Mouse (Mus musculus) macrophage (primary cell): ENCODE data around the gene Fhod1. TPM values are rescaled to one million over a fixed set of nuclear protein-coding genes. Genes with fewer than 3 reads are reported as not detected.
A peak's percentile ranks its signal among the peaks of the same experiment; 100 is the strongest.

ENCODE experiments used
- H3K27ac ChIP-seq: fragments of 350-480 bp; formaldehyde crosslinking; 2 replicates; pipeline ENCODE4 v1.9.0; 2021
- H3K36me3 ChIP-seq: fragments of 350-480 bp; formaldehyde crosslinking; 2 replicates; pipeline ENCODE4 v1.9.0; 2021; ENCODE audit errors: inconsistent target
- H3K4me3 ChIP-seq: fragments of 350-480 bp; formaldehyde crosslinking; 2 replicates; pipeline ENCODE4 v1.9.0; 2021; ENCODE audit errors: inconsistent target
- H3K79me2 ChIP-seq: fragments of 350-480 bp; formaldehyde crosslinking; 2 replicates; pipeline ENCODE4 v1.9.0; 2021; ENCODE audit errors: inconsistent target
- WGBS: methylation state at CpG from one replicate; pipeline ENCODE4 v1.1.7; 2026; ENCODE audit warnings: inconsistent platforms; ENCODE audit not compliant: missing documents; 5-methylcytosine and 5-hydroxymethylcytosine counted together
- polyA plus RNA-seq: library from polyadenylated mRNA; stranded (reverse); fragments of 250-400 nt; gene quantifications from 3 replicates; pipeline ENCODE4 v1.2.4, GENCODE M21; 2018; ENCODE audit warnings: inconsistent platforms

The Fhod1 gene
- polyA plus RNA-seq, 1 experiment from 2014 or later = 5.6 TPM

DNA sequence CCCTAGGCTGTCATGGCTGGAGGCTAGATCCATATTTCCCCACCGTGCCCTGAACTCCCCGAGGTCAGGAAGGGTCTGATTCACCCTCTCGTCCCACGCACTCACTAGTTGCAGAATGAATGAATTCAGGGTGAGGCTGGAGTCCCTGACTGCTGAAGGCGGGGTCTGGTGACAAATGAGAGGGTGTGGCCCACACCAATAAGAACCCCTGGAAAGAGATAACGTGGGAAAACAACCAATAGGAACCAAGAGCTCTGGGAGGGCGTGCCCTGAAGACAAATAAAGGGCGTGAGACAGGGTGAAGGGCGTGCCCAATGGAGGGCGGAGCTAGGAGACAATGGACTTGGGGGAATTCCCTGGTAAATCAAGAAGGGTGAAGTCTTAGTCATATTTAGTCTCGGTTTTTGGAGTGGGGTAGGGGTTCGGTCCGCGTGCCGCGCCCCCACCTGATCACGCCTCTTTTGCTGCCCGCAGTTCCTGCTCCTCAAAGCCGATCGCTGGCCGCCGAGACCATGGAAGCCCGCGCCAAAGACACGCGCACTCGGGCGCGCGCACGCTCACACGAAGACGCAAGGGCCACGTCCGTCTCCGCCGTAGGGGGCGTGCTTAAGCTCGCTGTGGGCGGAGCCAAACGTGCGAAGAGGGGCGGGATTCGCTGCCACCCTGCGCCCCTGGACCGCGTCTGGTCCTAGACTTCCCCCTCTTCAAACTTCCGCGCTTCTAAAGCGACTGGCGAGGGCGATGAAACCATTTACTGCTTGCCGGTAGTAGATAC lies 58.6 kb downstream of the Fhod1 start:
- peak overlapping the region; percentile 43 for H3K4me3 ChIP-seq
- peak overlapping the region; percentile 32; the same call in 1 of the 2 replicates for H3K27ac ChIP-seq
- under 1% methylated on average over 53 of the region's 53 CpGs for WGBS
- no peaks in the 10 kb centered on the region for H3K79me2 ChIP-seq
- no peaks in the 10 kb centered on the region for H3K36me3 ChIP-seq

DNA sequence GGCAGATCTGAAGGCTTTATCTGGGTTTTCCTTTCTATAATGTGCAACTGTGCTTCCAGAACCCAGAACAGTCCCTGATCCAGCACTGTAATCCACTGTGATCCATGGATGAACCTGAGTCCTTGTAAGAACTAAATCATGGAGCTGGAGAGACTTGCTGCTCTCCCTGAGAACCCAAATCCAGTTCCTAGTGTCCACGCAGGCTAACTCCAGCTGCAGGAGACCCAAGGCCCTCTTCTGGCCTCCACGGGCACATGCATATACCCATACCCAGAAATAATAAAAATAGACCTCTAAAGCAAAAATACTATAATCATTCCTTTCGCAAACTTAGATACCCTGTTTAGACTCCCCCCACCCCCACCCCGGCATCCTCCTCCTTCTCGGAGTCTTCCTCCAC lies 59.5 kb downstream of the Fhod1 start:
- Histone ChIP-seq H3K27ac (no peak overlapping the region), H3K36me3 (no peaks in the 10 kb centered on the region), H3K79me2 (no peaks in the 10 kb centered on the region), H3K4me3 (no peak overlapping the region)
- WGBS = 88% methylated on average over 5 of the region's 5 CpGs

DNA sequence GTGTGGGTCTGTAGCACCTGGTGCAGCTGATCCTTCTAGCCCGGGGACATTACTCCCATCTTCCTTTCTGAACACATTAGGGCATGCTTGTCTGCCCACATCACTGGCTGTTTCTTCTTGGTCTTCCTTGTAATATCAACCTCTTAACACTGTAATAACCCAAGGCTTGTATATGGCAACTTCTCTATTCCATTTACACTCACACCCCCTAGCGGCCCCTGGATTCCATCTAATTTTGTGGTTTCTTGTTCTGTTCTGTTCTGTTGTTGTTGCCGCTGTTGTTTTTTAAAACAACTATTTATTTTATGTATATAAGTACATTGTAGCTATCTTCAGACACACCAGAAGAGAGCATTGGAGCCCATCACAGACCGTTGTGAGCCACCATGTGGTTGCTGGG lies 60.8 kb downstream of the Fhod1 start:
- Histone ChIP-seq H3K27ac (no peak overlapping the region), H3K4me3 (no peak overlapping the region), H3K36me3 (no peaks in the 10 kb centered on the region), H3K79me2 (no peaks in the 10 kb centered on the region)
- WGBS = 86% methylated on average over 4 of the region's 4 CpGs

DNA sequence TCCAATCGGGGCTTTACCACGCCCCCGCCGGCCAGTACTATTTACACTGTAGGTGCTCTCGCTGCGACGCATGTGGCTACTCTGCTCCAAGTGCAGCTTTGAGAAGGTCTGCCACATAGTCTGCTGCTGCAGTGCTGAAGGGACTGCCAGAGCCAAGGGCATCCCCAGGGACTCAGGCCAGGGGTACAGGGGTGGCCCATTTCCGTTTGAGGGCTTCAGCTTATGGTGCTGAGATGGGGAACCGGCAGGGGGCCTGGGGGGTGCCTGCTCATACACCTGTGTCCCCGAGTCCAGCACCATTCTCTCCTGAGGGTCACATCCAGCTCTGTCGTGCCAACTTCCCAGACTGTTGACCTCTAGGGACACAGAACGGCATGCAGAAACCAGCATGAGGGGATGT lies 62.2 kb downstream of the Fhod1 start:
- Histone ChIP-seq H3K36me3 (no peaks in the 10 kb centered on the region), H3K27ac (no peak overlapping the region), H3K4me3 (no peak overlapping the region), H3K79me2 (no peaks in the 10 kb centered on the region)
- 91% methylated on average over 12 of the region's 12 CpGs for WGBS

DNA sequence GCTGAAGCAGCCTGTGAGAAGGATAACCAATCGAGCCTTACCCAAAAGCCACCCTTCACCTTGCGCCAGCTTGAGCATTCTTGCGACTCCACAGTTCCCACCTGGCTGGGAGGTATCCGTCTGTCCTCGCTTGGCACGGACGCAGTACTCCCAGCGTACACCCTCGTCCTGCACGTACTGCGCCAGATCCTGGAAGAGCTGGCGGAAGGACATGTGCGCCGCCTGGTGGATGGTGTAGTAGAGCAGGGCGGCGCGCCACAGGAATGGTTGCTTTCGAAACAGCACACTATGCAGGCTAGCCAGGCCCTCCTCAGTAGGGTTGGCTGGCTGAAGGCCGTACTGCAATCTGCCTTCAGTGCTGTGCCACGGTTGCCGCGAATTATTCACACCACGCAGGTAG lies 64.7 kb downstream of the Fhod1 start:
- Histone ChIP-seq H3K79me2 (no peaks in the 10 kb centered on the region), H3K4me3 (no peak overlapping the region), H3K36me3 (no peaks in the 10 kb centered on the region), H3K27ac (no peak overlapping the region)
- 64% methylated on average over 23 of the region's 23 CpGs for WGBS

DNA sequence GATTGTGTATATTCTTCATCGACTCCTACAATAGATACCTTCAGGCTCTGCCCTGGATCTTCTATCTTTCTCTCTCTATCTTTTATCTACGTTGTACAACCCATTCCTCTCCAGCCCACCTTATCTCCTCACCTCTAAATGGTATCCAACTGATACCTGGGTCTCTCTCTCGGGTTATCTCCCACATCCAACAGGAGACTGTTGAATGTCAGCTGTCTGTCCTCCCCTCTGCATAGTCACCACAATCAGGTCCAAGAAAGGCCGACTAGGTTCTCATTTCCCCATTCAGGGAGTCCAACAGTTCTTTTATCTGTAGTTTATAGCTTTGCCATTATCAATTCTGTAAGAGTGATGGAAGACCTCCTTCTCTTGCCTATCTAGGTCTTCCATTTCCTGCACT lies 65.5 kb downstream of the Fhod1 start:
- Histone ChIP-seq H3K36me3 (no peaks in the 10 kb centered on the region), H3K27ac (no peak overlapping the region), H3K4me3 (no peak overlapping the region), H3K79me2 (no peaks in the 10 kb centered on the region)
- WGBS = 89% methylated on average over 4 of the region's 4 CpGs

DNA sequence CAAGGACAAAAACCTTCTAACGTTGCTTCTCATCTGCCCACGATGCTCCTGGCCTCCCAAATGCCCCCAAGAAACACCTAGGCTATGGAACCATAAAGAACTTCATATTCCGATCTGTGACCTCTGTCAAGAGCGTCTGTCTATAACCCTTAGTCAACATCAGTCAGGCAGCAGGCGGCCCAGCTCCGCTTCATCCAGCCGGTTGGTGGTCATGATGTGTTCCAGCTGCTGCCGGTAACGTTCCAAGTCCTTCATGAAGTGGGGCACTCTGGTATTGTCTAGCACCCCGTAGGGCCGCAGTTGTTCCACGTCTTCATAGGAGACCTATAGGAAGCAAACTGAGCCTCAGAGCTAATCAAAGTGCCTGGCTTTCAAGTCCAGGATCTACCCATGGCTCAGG lies 65.9 kb downstream of the Fhod1 start:
- H3K36me3 ChIP-seq = no peaks in the 10 kb centered on the region
- H3K27ac ChIP-seq = no peak overlapping the region
- H3K79me2 ChIP-seq = no peaks in the 10 kb centered on the region
- H3K4me3 ChIP-seq = no peak overlapping the region
- 96% methylated on average over 12 of the region's 12 CpGs for WGBS

DNA sequence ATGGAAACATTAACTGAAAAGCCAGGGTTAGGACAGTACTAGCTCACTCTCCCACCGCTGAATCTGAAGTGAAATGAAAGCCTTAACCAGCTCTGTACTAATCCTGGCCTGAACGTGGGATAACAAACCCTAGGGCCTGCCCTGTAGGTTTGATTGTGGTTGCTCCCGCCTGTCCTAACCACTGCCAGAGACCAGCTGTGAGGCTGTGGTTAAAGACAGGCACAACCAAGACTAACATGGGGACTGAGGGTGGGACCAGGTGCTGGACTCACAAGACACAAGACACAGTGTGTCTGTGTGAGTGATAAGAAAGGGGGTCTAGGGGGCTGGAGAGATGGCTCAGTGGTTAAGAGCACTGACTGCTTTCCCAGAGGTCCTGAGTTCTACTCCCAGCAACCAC lies 67.2 kb downstream of the Fhod1 start:
- WGBS = 71% methylated on average over 3 of the region's 3 CpGs
- Histone ChIP-seq H3K36me3 (no peaks in the 10 kb centered on the region), H3K79me2 (no peaks in the 10 kb centered on the region), H3K27ac (no peak overlapping the region), H3K4me3 (no peak overlapping the region)

Other genes starting within 250 kb of the Fhod1 start
- gene Ces4a, start 216.2 kb downstream of the Fhod1 start, polyA plus RNA-seq = not detected in 3 replicates
- gene Cbfb, start 177.3 kb downstream of the Fhod1 start, polyA plus RNA-seq = 59.1 to 125 TPM (median 65.1 TPM) in 3 replicates
- 15.2 to 26.7 TPM (median 16.3 TPM) in 3 replicates for gene D230025D16Rik, start 122.8 kb downstream of the Fhod1 start, polyA plus RNA-seq
- gene B3gnt9, start 92.8 kb downstream of the Fhod1 start, polyA plus RNA-seq = 1.8 to 2.8 TPM (median 2.4 TPM) in 3 replicates
- gene Tradd, start 83.3 kb downstream of the Fhod1 start, polyA plus RNA-seq = 8.4 to 20.0 TPM (median 19.9 TPM) in 3 replicates
- 2.1 to 7.5 TPM (median 3.9 TPM) in 3 replicates for gene Fbxl8, start 83.3 kb downstream of the Fhod1 start, polyA plus RNA-seq
- 2.9 to 8.0 TPM (median 3.4 TPM) in 3 replicates for gene Hsf4, start 78.2 kb downstream of the Fhod1 start, polyA plus RNA-seq
- gene Nol3, start 71.8 kb downstream of the Fhod1 start, polyA plus RNA-seq = 0.16 to 0.77 TPM (median 0.73 TPM) in 3 replicates
- 0.79 to 3.9 TPM (median 1.5 TPM) in 3 replicates for gene 4931428F04Rik, start 58.1 kb downstream of the Fhod1 start, polyA plus RNA-seq
- 0.19 to 0.32 TPM in 2 of 3 replicates, not detected in the other for gene Exoc3l, start 51.9 kb downstream of the Fhod1 start, polyA plus RNA-seq
- 30.2 to 47.0 TPM (median 34.1 TPM) in 3 replicates for gene E2f4, start 50.3 kb downstream of the Fhod1 start, polyA plus RNA-seq
- 0.29 to 0.43 TPM (median 0.33 TPM) in 3 replicates for gene Elmo3, start 42.4 kb downstream of the Fhod1 start, polyA plus RNA-seq
- gene Lrrc29, start 21.7 kb downstream of the Fhod1 start, polyA plus RNA-seq = 0.63 to 1.4 TPM (median 0.77 TPM) in 3 replicates
- gene Tmem208, start 21.6 kb downstream of the Fhod1 start, polyA plus RNA-seq = 19.5 to 78.9 TPM (median 58.8 TPM) in 3 replicates
- gene Slc9a5, start 890 bp upstream of the Fhod1 start, polyA plus RNA-seq = 0.36 to 0.94 TPM (median 0.36 TPM) in 3 replicates
- gene Plekhg4, start 25.3 kb upstream of the Fhod1 start, polyA plus RNA-seq = not detected in 3 replicates
- gene Kctd19, start 65.5 kb upstream of the Fhod1 start, polyA plus RNA-seq = not detected in 3 replicates
- gene Lrrc36, start 65.6 kb upstream of the Fhod1 start, polyA plus RNA-seq = 0.13 TPM in 1 of 3 replicates, not detected in the others
- 0.20 to 1.0 TPM (median 0.49 TPM) in 3 replicates for gene Tppp3, start 123.6 kb upstream of the Fhod1 start, polyA plus RNA-seq
- gene Zdhhc1, start 148.9 kb upstream of the Fhod1 start, polyA plus RNA-seq = 6.8 to 10.0 TPM (median 7.3 TPM) in 3 replicates
- not detected in 3 replicates for gene Hsd11b2, start 170.8 kb upstream of the Fhod1 start, polyA plus RNA-seq
- 238 to 301 TPM (median 263 TPM) in 3 replicates for gene Atp6v0d1, start 218.1 kb upstream of the Fhod1 start, polyA plus RNA-seq